Mouse (Mus musculus): ENCODE results near the gene Mob4. TPM values are rescaled to one million over a fixed set of nuclear protein-coding genes. Genes with fewer than 3 reads are reported as not detected.
A peak's percentile ranks its signal among the peaks of the same experiment; 100 is the strongest.

Mob4 gene
- polyA plus RNA-seq, 1 experiment from 2014 or later = 189 TPM

DNA sequence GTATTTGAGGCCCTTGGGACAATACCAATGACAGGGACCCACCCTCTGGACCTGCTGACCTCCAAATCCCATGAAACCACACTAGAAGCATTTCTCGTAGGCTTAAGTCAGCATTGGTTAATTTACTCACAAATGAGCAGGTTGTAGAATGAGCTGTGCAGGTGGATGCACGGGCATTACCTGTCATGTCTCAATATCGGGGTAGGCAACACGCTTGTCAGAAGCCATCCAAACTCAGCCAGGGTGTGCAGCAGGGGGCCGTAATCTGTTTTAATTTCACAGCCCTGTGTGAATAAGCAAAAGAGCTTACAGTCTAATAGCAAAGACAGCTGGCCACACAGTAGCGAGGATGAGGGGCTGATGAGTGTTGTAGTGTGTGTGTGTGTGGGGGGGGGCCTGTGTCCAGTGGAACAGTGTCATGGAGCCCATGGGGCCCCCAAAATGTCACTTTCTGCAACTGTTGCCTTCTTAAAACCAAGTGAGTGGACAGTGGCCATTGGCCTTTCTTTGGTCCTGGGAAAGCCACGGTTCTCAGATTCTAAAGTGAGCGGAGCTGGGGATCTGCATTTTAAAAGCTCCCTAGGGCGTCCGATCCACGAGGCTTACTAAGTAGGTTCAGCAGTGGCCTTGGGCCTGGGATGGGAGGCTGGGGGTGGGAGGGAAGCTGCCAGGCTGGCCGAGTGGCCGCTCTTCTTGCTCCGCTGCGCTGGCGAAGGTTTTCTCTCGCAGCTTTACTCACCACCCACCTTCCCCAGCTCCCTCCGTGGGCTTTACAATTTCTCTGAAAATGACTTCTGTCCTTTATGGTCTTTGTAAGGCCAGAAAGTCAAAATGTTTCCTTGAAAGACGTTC lies 63.3 kb downstream of the Mob4 start:
- 10% methylated on average over 19 of the region's 19 CpGs for WGBS
- ATAC-seq = peak; percentile 59
- H3K4me3 ChIP-seq (replicated peaks) = 0 out of 2 replicates have a peak overlapping the region, but pooled peaks have one; percentile 11
- H3K4me1 ChIP-seq (replicated peaks) = peaks cover 43% of the 10 kb centered on the region
- peak overlapping the region; percentile 41 for H3K4me2 ChIP-seq (replicated peaks)
- peaks cover 6% of the 10 kb centered on the region; the same call in 1 of the 2 replicates for H3K27me3 ChIP-seq
- H3K9me3 ChIP-seq = no peaks in the 10 kb centered on the region
- 0 out of 2 replicates have a peak overlapping the region, but pooled peaks have one; percentile 25 for H3K9ac ChIP-seq (replicated peaks)
- H3K27ac ChIP-seq = peak overlapping the region; percentile 56
- H3K36me3 ChIP-seq = no peaks in the 10 kb centered on the region

DNA sequence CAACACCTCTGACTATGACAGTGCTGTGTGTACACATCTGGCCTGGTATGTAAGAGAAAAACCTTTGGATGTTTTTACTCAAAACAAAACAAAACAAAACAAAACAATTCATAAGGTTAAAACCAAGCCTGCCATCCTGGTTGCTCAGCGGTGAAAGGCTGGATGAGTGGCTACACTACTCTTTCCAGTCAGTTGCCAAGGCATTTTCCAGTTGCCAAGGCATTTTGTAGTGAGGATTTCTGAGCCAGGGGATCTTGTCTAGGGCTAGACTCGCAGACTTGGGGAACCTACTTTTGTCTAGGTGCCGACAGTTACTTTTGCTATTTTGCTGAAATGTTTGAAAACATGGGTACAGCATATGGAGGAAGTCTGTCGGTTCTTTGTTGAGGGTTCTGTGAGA lies 64.0 kb downstream of the Mob4 start:
- no peak overlapping the region for H3K9ac ChIP-seq (replicated peaks)
- no peaks in the 10 kb centered on the region for H3K36me3 ChIP-seq
- no peak overlapping the region for H3K27ac ChIP-seq
- H3K27me3 ChIP-seq = peaks cover 7% of the 10 kb centered on the region; the same call in 1 of the 2 replicates
- H3K4me2 ChIP-seq (replicated peaks) = peak overlapping the region; percentile 41
- no peaks in the 10 kb centered on the region for H3K9me3 ChIP-seq
- ATAC-seq = no peak
- WGBS = 56% methylated on average over 4 of the region's 4 CpGs
- no peak overlapping the region for H3K4me3 ChIP-seq (replicated peaks)
- peaks cover 43% of the 10 kb centered on the region for H3K4me1 ChIP-seq (replicated peaks)

DNA sequence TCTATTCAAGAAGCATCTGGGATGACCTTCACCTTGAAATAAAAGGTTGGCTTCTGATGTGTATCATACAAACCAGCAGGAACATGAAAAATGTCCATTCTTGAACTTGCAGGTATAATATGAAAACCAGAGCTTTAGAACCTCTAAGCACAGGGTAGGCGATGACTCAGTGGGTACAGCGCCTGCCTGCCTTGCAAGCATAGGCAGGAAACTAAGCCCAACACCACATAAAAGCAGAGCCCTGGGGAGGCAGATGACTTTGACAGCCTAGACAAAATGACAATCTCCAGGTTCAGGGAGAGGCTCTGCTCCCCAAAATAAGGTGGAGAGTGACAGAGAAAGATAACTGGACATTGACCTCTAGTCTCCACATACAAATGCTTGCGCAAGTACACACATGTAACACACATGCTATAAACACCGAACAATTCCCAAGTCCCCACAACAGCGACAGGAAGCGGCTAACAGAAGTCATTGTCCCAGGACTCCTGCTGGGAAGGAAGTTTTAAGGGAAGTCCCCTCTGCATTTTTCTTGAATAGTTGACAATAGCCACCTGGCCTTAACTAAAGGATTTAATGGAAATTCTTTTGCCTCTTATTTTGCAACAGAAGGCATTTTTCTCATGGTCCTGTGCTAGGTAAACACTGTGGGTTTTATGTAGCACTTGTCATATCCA lies 65.4 kb downstream of the Mob4 start:
- Histone ChIP-seq H3K36me3 (no peaks in the 10 kb centered on the region), H3K9me3 (no peaks in the 10 kb centered on the region), H3K4me3 (replicated peaks) (no peak overlapping the region), H3K9ac (replicated peaks) (no peak overlapping the region), H3K4me1 (replicated peaks) (peaks cover 43% of the 10 kb centered on the region), H3K4me2 (replicated peaks) (no peak overlapping the region), H3K27ac (no peak overlapping the region), H3K27me3 (peaks cover 12% of the 10 kb centered on the region; the same call in 1 of the 2 replicates)
- no peak for ATAC-seq
- 51% methylated on average over 6 of the region's 6 CpGs for WGBS

DNA sequence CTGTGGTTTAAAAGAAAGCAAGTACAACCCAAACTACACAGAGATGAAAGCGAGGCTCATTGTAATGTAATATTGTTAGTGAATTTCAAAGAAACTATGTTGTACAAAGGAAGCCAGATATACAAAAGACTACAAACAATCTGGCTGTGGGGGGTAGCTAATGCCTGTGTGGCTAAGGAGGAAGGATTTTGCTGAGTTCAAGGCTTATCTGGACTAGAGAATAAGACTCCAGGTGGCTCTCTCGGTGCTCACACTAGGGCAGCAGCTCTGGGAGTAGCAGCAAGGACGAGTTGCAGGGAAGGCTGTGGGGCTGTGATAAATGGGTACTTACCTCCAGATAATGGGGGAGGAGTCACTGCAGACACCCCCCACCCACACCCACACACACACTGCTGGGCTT lies 67.7 kb downstream of the Mob4 start:
- Histone ChIP-seq H3K4me2 (replicated peaks) (no peak overlapping the region), H3K36me3 (no peaks in the 10 kb centered on the region), H3K4me1 (replicated peaks) (peaks cover 33% of the 10 kb centered on the region), H3K27me3 (peaks cover 12% of the 10 kb centered on the region; the same call in 1 of the 2 replicates), H3K9ac (replicated peaks) (no peak overlapping the region), H3K9me3 (no peaks in the 10 kb centered on the region), H3K4me3 (replicated peaks) (no peak overlapping the region), H3K27ac (no peak overlapping the region)
- WGBS = 8% methylated on average over 3 of the region's 3 CpGs
- ATAC-seq = peak; percentile 10; the same call in 1 of the 2 replicates

DNA sequence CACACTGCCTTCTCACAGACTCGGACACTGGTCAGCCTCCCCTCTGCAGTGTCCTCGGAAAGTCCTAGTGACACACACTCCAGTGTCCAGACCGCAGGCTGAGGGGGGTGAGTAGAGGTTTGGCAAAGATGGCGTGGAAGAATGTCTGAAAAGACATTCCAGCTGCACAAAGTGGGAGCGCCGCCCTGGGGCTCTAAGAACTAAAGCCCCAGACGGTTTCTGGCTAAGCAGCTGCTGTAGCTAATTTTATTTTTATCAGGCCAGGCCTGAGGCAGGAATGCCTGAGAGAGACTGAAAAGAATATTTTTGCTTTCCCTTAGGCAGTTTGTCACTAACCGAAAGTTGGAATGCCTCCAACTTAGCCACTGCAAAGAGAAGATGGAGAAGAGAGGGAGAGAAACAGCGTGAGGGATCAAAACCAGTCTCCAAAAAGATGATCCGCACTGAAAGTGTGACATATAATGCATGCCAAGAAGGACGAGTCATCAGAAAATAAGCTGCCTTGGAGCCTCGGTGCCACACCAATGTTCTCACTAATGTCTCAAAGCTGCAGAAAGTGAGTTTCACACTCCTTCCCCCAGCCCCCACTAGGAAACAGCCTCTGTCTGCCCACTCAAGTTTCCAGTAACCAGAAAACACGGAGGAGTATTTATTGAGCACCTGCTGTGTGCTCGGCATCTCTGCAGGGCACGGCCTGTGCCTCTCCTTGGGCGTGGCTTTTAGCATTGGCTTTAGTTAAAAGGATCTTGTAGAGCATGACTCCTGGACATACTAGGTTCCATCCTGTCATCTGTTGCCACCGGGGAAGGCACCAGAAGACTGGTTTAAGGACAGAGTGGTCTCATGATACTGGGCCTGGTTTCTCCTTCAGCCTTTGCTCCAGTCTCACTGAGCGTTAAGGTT lies 71.1 kb downstream of the Mob4 start:
- H3K9ac ChIP-seq (replicated peaks) = 0 out of 2 replicates have a peak overlapping the region, but pooled peaks have one; percentile 19
- H3K4me3 ChIP-seq (replicated peaks) = no peak overlapping the region
- no peaks in the 10 kb centered on the region for H3K9me3 ChIP-seq
- peaks cover 25% of the 10 kb centered on the region for H3K4me1 ChIP-seq (replicated peaks)
- ATAC-seq = no peak; the same call in 1 of the 2 replicates
- no peaks in the 10 kb centered on the region for H3K36me3 ChIP-seq
- 65% methylated on average over 18 of the region's 18 CpGs for WGBS
- H3K4me2 ChIP-seq (replicated peaks) = no peak overlapping the region
- H3K27ac ChIP-seq = peak overlapping the region; percentile 14; the same call in 1 of the 2 replicates
- 0 out of 2 replicates have a peak, but pooled peaks cover 6% of the 10 kb centered on the region for H3K27me3 ChIP-seq

Other genes starting within 250 kb of the Mob4 start
- 19.7 and 22.2 TPM in 2 replicates for gene Ankrd44, start 204.8 kb upstream of the Mob4 start, polyA plus RNA-seq (2015; fragmentation: Nextera tagmentation; extraction: Ambion mirVana)
- gene Sf3b1, start 103.8 kb upstream of the Mob4 start, polyA plus RNA-seq (2015; fragmentation: Nextera tagmentation; extraction: Ambion mirVana) = 342 and 394 TPM in 2 replicates
- 33.1 and 35.2 TPM in 2 replicates for gene Coq10b, start 78.5 kb upstream of the Mob4 start, polyA plus RNA-seq (2015; fragmentation: Nextera tagmentation; extraction: Ambion mirVana)
- gene Hspe1, start 43.1 kb upstream of the Mob4 start, polyA plus RNA-seq (2015; fragmentation: Nextera tagmentation; extraction: Ambion mirVana) = 294 and 301 TPM in 2 replicates
- gene Hspd1, start 43.0 kb upstream of the Mob4 start, polyA plus RNA-seq (2015; fragmentation: Nextera tagmentation; extraction: Ambion mirVana) = 295 and 300 TPM in 2 replicates
- 7.6 and 8.5 TPM in 2 replicates for gene Rftn2, start 95.6 kb downstream of the Mob4 start, polyA plus RNA-seq (2015; fragmentation: Nextera tagmentation; extraction: Ambion mirVana)
- 3.2 and 3.6 TPM in 2 replicates for gene Mars2, start 105.9 kb downstream of the Mob4 start, polyA plus RNA-seq (2015; fragmentation: Nextera tagmentation; extraction: Ambion mirVana)
- gene Boll, start 232.2 kb downstream of the Mob4 start, polyA plus RNA-seq (2015; fragmentation: Nextera tagmentation; extraction: Ambion mirVana) = 0.55 and 0.62 TPM in 2 replicates

Data from midbrain, embryonic 13.5 days (tissue).